Mouse (Mus musculus) limb, embryonic 14.5 days (tissue): ENCODE data around the gene Arhgap17. TPM values are rescaled to one million over a fixed set of nuclear protein-coding genes. Genes with fewer than 3 reads are reported as not detected.

ENCODE experiments used
- ATAC-seq: fragments of 200-750 bp; cut with Nextera tagmentation; 2 replicates; pipeline ENCODE4 v1.8.0; 2017; ENCODE audit warnings: low read depth, moderate number of reproducible peaks, moderate TSS enrichment; ENCODE audit not compliant: low FRiP score
- DNase-seq: peaks from one replicate; pipeline ENCODE4 v3.0.0-alpha.2; 2015; ENCODE audit warnings: low spot score
- H3K27ac ChIP-seq: fragments of 300-500 bp; sonication (generic); replicated peaks from 2 replicates; pipeline ENCODE4 v1.5.1; 2014; ENCODE audit warnings: low read depth, mild to moderate bottlenecking, low read length, moderate library complexity, mixed read lengths
- H3K27me3 ChIP-seq: fragments of 300-500 bp; sonication (generic); 2 replicates; pipeline ENCODE4 v1.6.1; 2014; ENCODE audit warnings: low read length, mixed read lengths; ENCODE audit not compliant: control insufficient read depth, insufficient read depth
- H3K36me3 ChIP-seq: fragments of 300-500 bp; sonication (generic); 2 replicates; pipeline ENCODE4 v1.6.1; 2014; ENCODE audit warnings: mild to moderate bottlenecking, low read length, moderate library complexity, mixed read lengths; ENCODE audit not compliant: control insufficient read depth, insufficient read depth
- H3K4me1 ChIP-seq: fragments of 300-500 bp; sonication (generic); 2 replicates; pipeline ENCODE4 v1.6.1; 2014; ENCODE audit warnings: antibody characterized with exemption, low read length, mixed read lengths; ENCODE audit not compliant: control insufficient read depth, insufficient read depth
- H3K4me2 ChIP-seq: fragments of 300-500 bp; sonication (generic); replicated peaks from 2 replicates; pipeline ENCODE4 v1.6.1; 2014; ENCODE audit warnings: low read depth, mild to moderate bottlenecking, low read length, moderate library complexity; ENCODE audit not compliant: severe bottlenecking
- H3K4me3 ChIP-seq: fragments of 300-500 bp; sonication (generic); replicated peaks from 2 replicates; pipeline ENCODE4 v1.5.1; 2014; ENCODE audit warnings: low read length
- H3K9ac ChIP-seq: fragments of 300-500 bp; sonication (generic); 2 replicates; pipeline ENCODE4 v1.6.1; 2014; ENCODE audit warnings: mild to moderate bottlenecking, low read depth, low read length, moderate library complexity; ENCODE audit not compliant: severe bottlenecking
- H3K9me3 ChIP-seq: fragments of 300-500 bp; sonication (generic); 2 replicates; pipeline ENCODE4 v1.6.1; 2016; ENCODE audit warnings: low read length; ENCODE audit not compliant: control insufficient read depth
- POLR2A ChIP-seq: fragments of 200-500 bp; IDR thresholded peaks from 2 replicates; pipeline ENCODE4 v1.8.0; 2012; ENCODE audit warnings: inconsistent platforms, mild to moderate bottlenecking, moderate library complexity, borderline replicate concordance; ENCODE audit not compliant: insufficient read depth, insufficient read length; ENCODE audit errors: extremely low read depth
- WGBS: fragments of 180-500 bp; shearing (Covaris S2); extraction: QIAGEN DNeasy Blood & Tissue Kit; methylation state at CpG from one replicate; pipeline ENCODE4 v1.1.7; 2014; 5-methylcytosine and 5-hydroxymethylcytosine counted together
- polyA plus RNA-seq, 2 experiments: library from polyadenylated mRNA; depleted of rRNA in 1 of 2; stranded (reverse) in 1 of 2; unstranded in 1 of 2; fragments of >200 nt; fragmentation: Nextera tagmentation in 1 of 2; extraction: Ambion mirVana in 1 of 2; gene quantifications; 2 replicates each; pipeline versions ENCODE4 v1.2.1 to v1.2.3; 2012 to 2014

Arhgap17 gene
- polyA plus RNA-seq, 2 experiments, result 26.1 to 39.5 TPM

GRCm38 (mm10) chr7:123311836-123312235, 57.9 kb downstream of the Arhgap17 start:
- Histone ChIP-seq H3K27me3 (no peaks in the 10 kb centered on the region), H3K9ac (no peak overlapping the region), H3K27ac (no peak overlapping the region), H3K9me3 (no peaks in the 10 kb centered on the region), H3K4me3 (no peak overlapping the region), H3K4me1 (no peaks in the 10 kb centered on the region), H3K4me2 (no peak overlapping the region), H3K36me3 (peaks cover 83% of the 10 kb centered on the region)
- ATAC-seq (no peak), DNase-seq (no peak)
- 82% methylated on average over 5 of the region's 5 CpGs for WGBS
- TF ChIP-seq POLR2A, result no peak

DNA sequence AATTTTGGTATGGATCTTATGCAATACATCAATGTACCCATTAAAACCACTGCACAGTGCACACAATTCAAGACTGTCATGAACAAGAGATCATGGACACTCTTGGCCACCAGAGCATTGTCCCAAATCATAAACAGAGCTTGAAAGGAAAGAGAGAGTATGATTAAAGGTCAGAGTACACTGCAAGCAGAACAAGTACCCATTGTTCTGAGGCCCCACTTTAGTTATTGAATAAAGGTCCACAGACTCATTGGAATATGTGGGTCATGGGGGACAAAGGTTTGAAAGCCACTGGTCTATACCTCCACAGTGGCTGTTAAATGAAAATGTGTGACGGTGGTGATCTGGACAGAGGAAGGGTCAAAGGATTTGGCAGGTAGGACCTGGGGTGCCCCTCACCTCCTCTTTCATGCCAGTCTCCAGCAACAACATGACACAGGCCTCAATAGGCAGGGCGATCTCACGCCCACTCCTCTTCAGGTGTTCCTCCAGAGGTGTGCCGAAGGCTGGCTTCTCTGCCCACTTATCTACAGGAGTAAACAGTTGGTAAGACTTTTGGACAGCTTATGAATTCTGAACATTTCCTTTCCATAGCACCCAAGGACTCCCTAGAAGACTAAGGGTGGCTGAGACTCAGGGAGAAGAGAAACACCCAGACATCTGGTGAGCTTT, 61.7 kb downstream of the Arhgap17 start:
- TF ChIP-seq POLR2A, result no peak
- DNase-seq, result no peak
- Histone ChIP-seq H3K27ac (no peak overlapping the region), H3K27me3 (no peaks in the 10 kb centered on the region), H3K36me3 (peaks cover 87% of the 10 kb centered on the region), H3K4me1 (no peaks in the 10 kb centered on the region), H3K9me3 (no peaks in the 10 kb centered on the region), H3K4me3 (no peak overlapping the region), H3K9ac (no peak overlapping the region), H3K4me2 (no peak overlapping the region)
- ATAC-seq, result no peak
- 93% methylated on average over 4 of the region's 4 CpGs for WGBS

DNA sequence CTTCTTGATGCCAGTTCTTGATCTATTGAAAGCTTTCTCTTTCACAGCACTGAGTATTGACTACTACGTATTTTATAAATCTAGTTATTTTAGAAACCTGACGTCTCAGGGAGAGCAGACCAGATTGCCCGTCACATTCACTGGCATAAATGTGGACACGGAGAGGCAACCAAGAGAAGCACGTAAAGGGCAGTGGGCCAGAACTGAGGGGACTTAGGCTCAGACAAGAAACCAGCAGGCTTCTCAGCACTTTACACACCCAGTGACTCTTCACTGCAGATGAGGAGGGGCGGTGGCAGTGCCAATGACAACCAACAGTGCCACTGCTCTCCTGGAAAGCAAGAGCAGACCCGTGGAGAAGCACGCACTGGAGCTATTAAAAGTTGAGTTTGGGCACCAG, 62.5 kb downstream of the Arhgap17 start:
- no peak for TF ChIP-seq POLR2A
- Histone ChIP-seq H3K4me1 (no peaks in the 10 kb centered on the region), H3K9ac (no peak overlapping the region), H3K4me2 (no peak overlapping the region), H3K9me3 (no peaks in the 10 kb centered on the region), H3K27me3 (no peaks in the 10 kb centered on the region), H3K27ac (no peak overlapping the region), H3K36me3 (peaks cover 85% of the 10 kb centered on the region), H3K4me3 (no peak overlapping the region)
- no peak for ATAC-seq
- 94% methylated on average over 8 of the region's 8 CpGs for WGBS
- no peak for DNase-seq

- Histone ChIP-seq H3K9me3 (no peaks in the 10 kb centered on the region), H3K36me3 (peaks cover 70% of the 10 kb centered on the region), H3K27me3 (no peaks in the 10 kb centered on the region), H3K9ac (no peak overlapping the region), H3K4me3 (no peak overlapping the region), H3K4me2 (no peak overlapping the region), H3K4me1 (no peaks in the 10 kb centered on the region), H3K27ac (no peak overlapping the region)
- WGBS, result 82% methylated on average over 2 of the region's 2 CpGs
- no peak for TF ChIP-seq POLR2A
- no peak for ATAC-seq
- DNase-seq, result no peak
Measured at GRCm38 (mm10) chr7:123305397-123305796, 64.3 kb downstream of the Arhgap17 start.

DNA sequence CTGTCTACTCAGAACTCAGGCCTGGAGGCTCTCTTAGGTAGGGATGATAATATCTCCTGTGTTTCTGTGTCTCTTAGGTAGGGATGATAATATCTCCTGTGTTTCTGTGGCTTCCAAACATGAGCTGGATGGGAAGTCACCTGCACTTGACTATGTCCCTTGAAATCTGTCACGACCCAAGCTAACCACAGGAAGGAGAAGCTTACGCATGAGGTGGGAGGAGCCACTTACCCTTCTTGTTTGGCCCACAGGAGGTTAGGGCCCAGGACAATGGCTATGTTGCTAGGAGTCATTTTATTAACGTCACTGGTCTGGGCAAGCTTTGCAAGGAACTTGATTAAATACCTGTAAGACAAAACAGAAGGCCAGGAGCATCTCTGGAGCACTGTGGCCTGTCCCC, 69.5 kb downstream of the Arhgap17 start:
- Histone ChIP-seq H3K4me2 (no peak overlapping the region), H3K4me1 (no peaks in the 10 kb centered on the region), H3K36me3 (peaks cover 61% of the 10 kb centered on the region), H3K27ac (no peak overlapping the region), H3K9me3 (no peaks in the 10 kb centered on the region), H3K27me3 (no peaks in the 10 kb centered on the region), H3K4me3 (no peak overlapping the region), H3K9ac (no peak overlapping the region)
- 84% methylated on average over 3 of the region's 3 CpGs for WGBS
- DNase-seq (no peak), ATAC-seq (no peak)
- no peak for TF ChIP-seq POLR2A
